22 mouse cellular contexts compared by ENCODE assay signal in the genomic region with DNA sequence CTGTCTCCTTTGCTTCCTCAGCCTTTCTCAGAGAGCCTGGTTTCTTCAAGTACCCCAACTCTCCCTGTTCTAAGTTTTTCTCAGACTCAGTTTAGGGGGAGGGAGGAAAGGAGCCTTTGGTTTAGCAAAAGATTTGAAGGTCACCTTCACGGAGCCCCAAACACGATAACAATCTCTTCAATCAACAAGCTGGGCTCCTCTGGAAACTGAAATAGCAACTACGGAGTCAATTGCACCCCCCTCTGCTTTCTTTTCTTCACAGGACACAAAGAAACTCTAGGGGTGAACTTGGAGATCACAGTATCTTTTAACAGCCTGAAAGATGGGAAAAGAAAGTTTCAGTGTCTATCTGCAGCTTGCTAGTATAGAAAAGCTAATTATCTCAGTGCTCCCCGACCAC.
DNase-seq lines count a peak whose midpoint lies in the region; ATAC-seq and TF ChIP-seq lines count a peak whose summit lies in the region.
"Had no signal": no experiment of that assay in that cellular context is flagged by ENCODE, and none has a peak within 500 bp of the region (broad histone marks: within the 10 kb centered on the region; RNA-seq: fewer than 3 reads in every experiment).

No protein-coding gene starts in this region.

- WGBS in midbrain, embryonic 14.5 days, result 14% methylated on average over 4 of the region's 4 CpGs
- WGBS in midbrain, embryonic 10.5 days, result 27% methylated on average over 4 of the region's 4 CpGs

- no peak overlapping the region for H3K4me2 ChIP-seq in midbrain, embryonic 14.5 days (ENCODE audit: low read length)
- H3K4me2 ChIP-seq: embryonic facial prominence, embryonic 12.5 days; embryonic facial prominence, embryonic 15.5 days; heart, embryonic 12.5 days; heart, embryonic 15.5 days; hindbrain, embryonic 14.5 days had no signal

- H3K36me3 ChIP-seq in midbrain, embryonic 14.5 days (ENCODE audit: control insufficient read depth, insufficient read depth, low read length), result no peaks in the 10 kb centered on the region
- no peaks in the 10 kb centered on the region for H3K36me3 ChIP-seq in midbrain, embryonic 10.5 days
- no peaks in the 10 kb centered on the region for H3K36me3 ChIP-seq in ES-E14 (ENCODE audit: control insufficient read depth, insufficient read depth, low read length, poor library complexity, severe bottlenecking)
- H3K36me3 ChIP-seq: embryonic facial prominence, embryonic 12.5 days; embryonic facial prominence, embryonic 15.5 days; heart, embryonic 12.5 days; heart, embryonic 15.5 days had no signal

- no peak for TF ChIP-seq POLR2A in brain, embryonic 14.5 days (IDR thresholded peaks at IDR 0.05; ENCODE audit: borderline replicate concordance, extremely low read depth, insufficient read depth, insufficient read length, poor library complexity, severe bottlenecking)

- H3K9me3 ChIP-seq in midbrain, embryonic 14.5 days (ENCODE audit: control insufficient read depth, low read length), result no peaks in the 10 kb centered on the region
- no peaks in the 10 kb centered on the region for H3K9me3 ChIP-seq in midbrain, embryonic 10.5 days (replicated peaks)
- H3K9me3 ChIP-seq in ES-E14 (ENCODE audit: control insufficient read depth, insufficient read depth, low read depth, low read length), result no peaks in the 10 kb centered on the region
- H3K9me3 ChIP-seq: embryonic facial prominence, embryonic 12.5 days; embryonic facial prominence, embryonic 15.5 days; heart, embryonic 12.5 days; heart, embryonic 15.5 days had no signal

- DNase-seq in midbrain, embryonic 14.5 days, result peak; percentile 1
- no peak for DNase-seq in midbrain, embryonic 10.5 days (ENCODE audit: low spot score)
- no peak for DNase-seq in ES-E14 (ENCODE audit: low read depth, low spot score)
- peak; percentile 17 for DNase-seq in brain, embryonic 14.5 days (ENCODE audit: low read depth)
- DNase-seq in kidney, adult 9 months, result no peak
- no peak for DNase-seq in cerebellum, adult 18-20 months
- DNase-seq: adrenal gland, postnatal 10 days; B cell, adult 2 months; gastrocnemius, postnatal 25 days; heart, adult 18-20 months; heart, postnatal 10 days; heart, postnatal 4 days; kidney, adult 18-20 months had no signal

- H3K4me1 ChIP-seq in midbrain, embryonic 14.5 days (ENCODE audit: control insufficient read depth, insufficient read depth, low read length), result no peaks in the 10 kb centered on the region
- H3K4me1 ChIP-seq in midbrain, embryonic 10.5 days, result peaks cover 9% of the 10 kb centered on the region; the same call in 1 of the 2 replicates
- H3K4me1 ChIP-seq in ES-E14 (ENCODE audit: control insufficient read depth in 2 of 2, insufficient read depth in 2 of 2, low read length in 2 of 2, poor library complexity in 1 of 2), result peaks cover 9 to 16% of the 10 kb centered on the region in 2 experiments
- H3K4me1 ChIP-seq: embryonic facial prominence, embryonic 12.5 days; embryonic facial prominence, embryonic 15.5 days; heart, embryonic 12.5 days; heart, embryonic 15.5 days had no signal

- ATAC-seq in midbrain, embryonic 14.5 days (ENCODE audit: low FRiP score, low TSS enrichment), result no peak
- ATAC-seq: forebrain, embryonic 14.5 days; inflammation-experienced regulatory T-cells, adult 6 months; intestine, embryonic 16.5 days had no signal

- H3K27ac ChIP-seq in midbrain, embryonic 14.5 days (replicated peaks; ENCODE audit: low read depth, low read length), result no peak overlapping the region
- no peak overlapping the region for H3K27ac ChIP-seq in midbrain, embryonic 10.5 days (replicated peaks)
- peak overlapping the region; percentile 97; the same call in 1 of the 2 replicates for H3K27ac ChIP-seq in ES-E14 (ENCODE audit: insufficient read depth, low read depth, low read length, poor library complexity, severe bottlenecking)
- H3K27ac ChIP-seq: embryonic facial prominence, embryonic 12.5 days; embryonic facial prominence, embryonic 15.5 days; heart, embryonic 15.5 days; hindbrain, embryonic 14.5 days; hindbrain, postnatal 0 days had no signal

- no peak for TF ChIP-seq CTCF in brain, embryonic 14.5 days (IDR thresholded peaks at IDR 0.05; ENCODE audit: borderline replicate concordance, extremely low read depth, insufficient read depth, insufficient read length)

- H3K4me3 ChIP-seq in midbrain, embryonic 14.5 days (replicated peaks; ENCODE audit: low read depth, low read length), result no peak overlapping the region
- no peak overlapping the region for H3K4me3 ChIP-seq in midbrain, embryonic 10.5 days
- no peak overlapping the region for H3K4me3 ChIP-seq in ES-E14 (ENCODE audit: insufficient read depth in 1 of 2, low read depth in 1 of 2, low read length in 2 of 2, poor library complexity in 1 of 2, severe bottlenecking in 1 of 2)
- H3K4me3 ChIP-seq: embryonic facial prominence, embryonic 12.5 days; embryonic facial prominence, embryonic 15.5 days; heart, embryonic 12.5 days; heart, embryonic 15.5 days had no signal

- H3K9ac ChIP-seq in midbrain, embryonic 14.5 days (replicated peaks; ENCODE audit: low read length), result no peak overlapping the region
- H3K9ac ChIP-seq in ES-E14 (ENCODE audit: insufficient read depth, low read depth, low read length, poor library complexity, severe bottlenecking), result peak overlapping the region; percentile 2; the same call in 1 of the 2 replicates
- H3K9ac ChIP-seq: embryonic facial prominence, embryonic 12.5 days; embryonic facial prominence, embryonic 15.5 days; heart, embryonic 12.5 days; heart, embryonic 15.5 days; hindbrain, embryonic 14.5 days had no signal

- no peaks in the 10 kb centered on the region for H3K27me3 ChIP-seq in midbrain, embryonic 14.5 days (ENCODE audit: control insufficient read depth, insufficient read depth, low read length)
- no peaks in the 10 kb centered on the region for H3K27me3 ChIP-seq in midbrain, embryonic 10.5 days (ENCODE audit: low read depth, poor library complexity, severe bottlenecking)
- H3K27me3 ChIP-seq: embryonic facial prominence, embryonic 12.5 days; embryonic facial prominence, embryonic 15.5 days; heart, embryonic 12.5 days; heart, embryonic 15.5 days had no signal

- in situ Hi-C loops in ES-E14 (cut with MboI; ENCODE audit: low sequenced_read_pairs in 2 of 2, unreplicated experiment in 2 of 2), result no loop called here

TF ChIP-seq in ES-E14, 5 proteins besides CTCF, POLR2A, EP300 and RAD21:
- no peak for TF ChIP-seq MAFK (IDR thresholded peaks at IDR 0.05; ENCODE audit: insufficient read depth, low read depth, low read length)
- TF ChIP-seq ZC3H11A (IDR thresholded peaks at IDR 0.05; ENCODE audit: borderline replicate concordance, low read depth, low read length), result no peak
- no peak for TF ChIP-seq HCFC1 (IDR thresholded peaks at IDR 0.05; ENCODE audit: borderline replicate concordance, insufficient read depth, low read length)
- no peak for TF ChIP-seq ZNF384 (IDR thresholded peaks at IDR 0.05; ENCODE audit: low read depth, low read length)
- no peak for TF ChIP-seq CHD2 (IDR thresholded peaks at IDR 0.05; ENCODE audit: low read depth, low read length)

Comparison
In these comparisons a context has a peak if more than half of its experiments do, and no peak if none do; other contexts are left out.
1. DNase-seq: peak in midbrain, embryonic 14.5 days (single experiment) and brain, embryonic 14.5 days (single experiment); none in midbrain, embryonic 10.5 days (single experiment), ES-E14 (single experiment), kidney, adult 9 months (single experiment) and cerebellum, adult 18-20 months (0 of 2).